In genomic region chr19:41282718-41283117, GRCm38 (mm10) we compare ENCODE assay signal across 21 mouse cellular contexts. TPM values are rescaled to one million over a fixed set of nuclear protein-coding genes. Genes with fewer than 3 reads are reported as not detected.
DNase-seq lines count a peak whose midpoint lies in the region; ATAC-seq lines count a peak whose summit lies in the region.
"Had no signal": no experiment of that assay in that cellular context is flagged by ENCODE, and none has a peak within 500 bp of the region (broad histone marks: within the 10 kb centered on the region; RNA-seq: fewer than 3 reads in every experiment).

No protein-coding gene starts in this region.

- no peak overlapping the region for H3K4me3 ChIP-seq in heart, embryonic 15.5 days
- H3K4me3 ChIP-seq in heart, embryonic 10.5 days = no peak overlapping the region
- H3K4me3 ChIP-seq: embryonic facial prominence, embryonic 15.5 days; hindbrain, embryonic 10.5 days; layer of hippocampus, adult 2 months; limb, embryonic 13.5 days; liver, embryonic 13.5 days; neural tube, embryonic 13.5 days had no signal

- peak overlapping the region; percentile 38 for H3K4me2 ChIP-seq in heart, embryonic 15.5 days
- H3K4me2 ChIP-seq: embryonic facial prominence, embryonic 15.5 days; limb, embryonic 13.5 days; liver, embryonic 13.5 days; lung, embryonic 14.5 days; neural tube, embryonic 13.5 days had no signal

- no peaks in the 10 kb centered on the region for H3K36me3 ChIP-seq in heart, embryonic 15.5 days
- no peaks in the 10 kb centered on the region for H3K36me3 ChIP-seq in heart, embryonic 10.5 days
- H3K36me3 ChIP-seq: embryonic facial prominence, embryonic 15.5 days; hindbrain, embryonic 10.5 days; limb, embryonic 13.5 days; liver, embryonic 13.5 days; neural tube, embryonic 13.5 days had no signal

- ATAC-seq in heart, embryonic 15.5 days (replicated peaks; ENCODE audit: insufficient number of reproducible peaks, insufficient read depth, low FRiP score, low read depth) = no peak
- ATAC-seq in CD4-positive, CD25-positive, alpha-beta regulatory T cell, adult 4 months = peak; percentile 43
- peak; percentile 77 for ATAC-seq in granulocyte monocyte progenitor cell, adult 5-6 weeks (replicated peaks; ENCODE audit: poor library complexity, severe bottlenecking)
- ATAC-seq: forebrain, embryonic 16.5 days; hindbrain, embryonic 16.5 days had no signal

- H3K4me1 ChIP-seq in heart, embryonic 15.5 days (replicated peaks) = peaks cover 15% of the 10 kb centered on the region
- H3K4me1 ChIP-seq in heart, embryonic 10.5 days = peaks cover 15% of the 10 kb centered on the region
- H3K4me1 ChIP-seq: embryonic facial prominence, embryonic 15.5 days had no signal

- H3K27me3 ChIP-seq in heart, embryonic 15.5 days = no peaks in the 10 kb centered on the region
- peaks cover 22% of the 10 kb centered on the region for H3K27me3 ChIP-seq in heart, embryonic 10.5 days (ENCODE audit: insufficient read depth, poor library complexity, severe bottlenecking)

- H3K27ac ChIP-seq in heart, embryonic 15.5 days = no peak overlapping the region
- no peak overlapping the region for H3K27ac ChIP-seq in heart, embryonic 10.5 days
- H3K27ac ChIP-seq: embryonic facial prominence, embryonic 15.5 days; hindbrain, embryonic 10.5 days; layer of hippocampus, adult 2 months; limb, embryonic 13.5 days; liver, embryonic 13.5 days; neural tube, embryonic 13.5 days had no signal

- no peaks in the 10 kb centered on the region for H3K9me3 ChIP-seq in heart, embryonic 15.5 days (replicated peaks)
- no peaks in the 10 kb centered on the region for H3K9me3 ChIP-seq in heart, embryonic 10.5 days
- H3K9me3 ChIP-seq: embryonic facial prominence, embryonic 15.5 days; hindbrain, embryonic 10.5 days; limb, embryonic 13.5 days; liver, embryonic 13.5 days; neural tube, embryonic 13.5 days had no signal

- no peak overlapping the region for H3K9ac ChIP-seq in heart, embryonic 15.5 days
- H3K9ac ChIP-seq: embryonic facial prominence, embryonic 15.5 days; limb, embryonic 13.5 days; liver, embryonic 13.5 days; lung, embryonic 14.5 days; neural tube, embryonic 13.5 days had no signal

- WGBS in heart, embryonic 15.5 days = 41% methylated on average over 5 of the region's 5 CpGs
- 52% methylated on average over 5 of the region's 5 CpGs for WGBS in heart, embryonic 10.5 days

- no peak for DNase-seq in heart, embryonic 10.5 days (ENCODE audit: low spot score)
- DNase-seq in naive thymus-derived CD4-positive, alpha-beta T cell, adult 2 months (ENCODE audit: low read depth) = peak; percentile 21
- no peak for DNase-seq in adrenal gland, adult (ENCODE audit: inconsistent age in 2 of 2, low spot score in 1 of 2)
- no peak for DNase-seq in urinary bladder, adult 18-20 months (ENCODE audit: low spot score in 2 of 2)
- DNase-seq: cerebellum, adult 9-10 months; gastrocnemius, postnatal 10 days; kidney, postnatal 25 days; layer of hippocampus, postnatal 36 days; liver, embryonic 13.5 days; lung, embryonic 14.5 days; thymus, postnatal 25 days had no signal

RNA-seq across cellular contexts. Expression of gene Tm9sf3, which starts 18.9 kb away (rescaled TPM):
- 85.1 and 99.3 TPM in 2 replicates for polyA plus RNA-seq in heart, embryonic 15.5 days (2015; fragmentation: Nextera tagmentation; extraction: Ambion mirVana)
- polyA plus RNA-seq in heart, embryonic 10.5 days (2016; fragmentation: Nextera tagmentation; extraction: Ambion mirVana) = 112 and 123 TPM in 2 replicates
- polyA plus RNA-seq in CD4-positive, CD25-positive, alpha-beta regulatory T cell, adult 4 months (2017; shearing (Covaris generic)) = 10 to 100 TPM; 14.2 to 34.8 TPM
- total RNA-seq in granulocyte monocyte progenitor cell, adult 5-6 weeks (2014; fragmentation: Nextera tagmentation) = 133 TPM in 2 replicates
- 296 and 339 TPM in 2 replicates for total RNA-seq in granulocyte monocyte progenitor cell, adult 5-6 weeks (2017)
